Mouse (Mus musculus) gastrocnemius, postnatal 10 days (tissue): Measurements from ENCODE around the gene Olfr1263. TPM values are rescaled to one million over a fixed set of nuclear protein-coding genes. Genes with fewer than 3 reads are reported as not detected.

Experiments
- DNase-seq: peaks from one replicate; pipeline ENCODE4 v3.0.0; 2021; ENCODE audit warnings: mixed read lengths
- long read RNA-seq, 2 experiments: library from polyadenylated mRNA; stranded (forward); transcript quantifications; one replicate each; pipeline ENCODE4 v2.0.0; 2021
- total RNA-seq, 2 experiments: library from RNA; stranded (reverse); gene quantifications; 2 replicates each; pipeline ENCODE4 v1.2.3; 2021

Gene Olfr1263
- not detected for total RNA-seq
- long read RNA-seq, experiment 1, result 0 reads
- long read RNA-seq, experiment 2, result 0 reads

- no peak for DNase-seq
Observed at GRCm38 (mm10) chr2:90011831-90012230, at the start of gene Olfr1263. Olfr1263 (plus strand) TSS chr2:90012131.

GRCm38 (mm10) chr2:89974184-89974583 lies 37.7 kb upstream of the Olfr1263 start, which contains the start of gene Olfr1260:
Olfr1260 (plus strand) TSS chr2:89974340.
- no peak for DNase-seq

DNA sequence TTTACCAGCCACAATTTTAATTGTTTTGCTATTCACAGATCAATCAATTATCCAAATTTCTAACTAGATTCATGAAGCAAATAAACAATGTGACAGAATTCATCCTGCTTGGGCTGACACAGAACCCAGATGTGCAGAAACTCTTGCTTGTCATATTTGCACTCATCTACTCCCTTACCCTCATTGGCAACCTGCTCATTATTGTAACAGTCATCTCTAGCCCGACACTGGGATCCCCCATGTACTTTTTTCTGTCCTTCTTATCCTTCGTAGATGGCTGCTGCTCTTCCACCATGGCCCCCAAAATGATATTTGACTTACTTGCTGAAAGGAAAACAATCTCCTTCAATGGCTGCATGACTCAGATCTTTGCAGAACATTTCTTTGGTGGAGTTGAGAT lies 34.2 kb upstream of the Olfr1263 start:
- DNase-seq, result no peak

DNA sequence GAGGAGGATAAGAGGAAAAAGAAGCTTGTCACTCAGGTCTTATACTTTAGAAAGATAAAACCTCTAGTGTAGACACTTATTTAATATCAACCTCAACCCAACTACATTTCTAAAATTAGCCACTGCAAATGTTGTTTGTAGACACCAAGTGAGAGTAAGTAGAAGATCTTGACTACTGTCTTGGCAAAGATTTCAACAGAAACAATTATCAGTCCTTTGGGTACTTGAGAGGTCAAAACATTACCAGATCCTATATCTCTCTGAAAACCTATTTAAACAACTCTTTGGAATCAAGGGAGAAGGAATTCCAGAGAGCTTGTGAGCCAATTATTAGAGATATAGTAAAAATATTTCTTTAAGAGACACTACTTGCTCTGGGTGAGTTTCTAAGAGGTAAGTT lies 21.0 kb upstream of the Olfr1263 start, which contains the start of gene Olfr1261:
Gene Olfr1261 (plus strand): TSS at position 301 of the 400 bp plus-strand sequence.
- no peak for DNase-seq

- no peak for DNase-seq
Observed at GRCm38 (mm10) chr2:89999845-90000244, 12.1 kb upstream of the Olfr1263 start, which contains the start of gene Olfr1262. Olfr1262 (plus strand) TSS chr2:90000145.

DNA sequence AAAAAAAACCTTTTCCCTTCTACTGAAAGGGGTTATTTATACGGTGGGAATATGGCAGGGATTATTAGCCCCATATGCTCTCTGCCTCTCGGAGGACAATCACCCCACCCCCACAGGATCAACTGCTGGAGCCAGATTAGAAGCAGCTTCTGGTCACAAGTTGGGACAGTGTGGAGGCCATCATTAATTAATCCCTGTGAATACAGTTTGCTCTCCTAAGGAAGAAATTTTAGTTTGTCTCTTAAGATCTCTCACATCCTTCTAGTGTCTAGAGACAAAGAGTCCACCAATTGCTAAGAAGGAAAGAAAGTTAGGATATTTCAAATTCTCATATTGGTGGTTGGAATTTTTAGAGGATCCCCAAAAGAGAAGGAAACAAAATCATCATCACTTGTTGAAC lies 13.5 kb downstream of the Olfr1263 start, which contains the start of gene Olfr1264:
Gene Olfr1264 (minus strand): TSS at position 101 of the 400 bp plus-strand sequence.
- DNase-seq, result no peak

DNA sequence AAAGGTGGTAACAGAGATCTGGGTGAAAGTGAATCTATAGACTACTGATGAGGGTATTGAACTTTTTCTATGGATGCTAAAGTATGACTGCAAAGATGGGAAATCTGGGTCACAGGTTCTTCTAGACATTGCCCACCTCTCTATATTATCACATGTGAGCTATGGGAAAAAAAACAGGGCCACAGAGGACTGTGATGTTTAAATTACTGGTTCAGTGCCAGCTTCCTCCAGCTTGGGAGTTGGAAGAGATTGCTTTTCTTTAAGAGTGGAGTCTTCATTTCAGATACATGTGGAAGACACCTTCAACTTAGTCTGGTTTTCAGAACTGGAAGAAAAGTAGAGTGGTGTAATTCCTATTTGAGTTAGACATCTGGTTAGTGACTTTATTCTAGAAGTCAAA lies 23.1 kb downstream of the Olfr1263 start, which contains the start of gene Olfr1265:
Gene Olfr1265 (plus strand): TSS at position 301 of the 400 bp plus-strand sequence.
- no peak for DNase-seq

- no peak for DNase-seq
Observed at GRCm38 (mm10) chr2:90063494-90063893, 51.6 kb downstream of the Olfr1263 start, which contains the start of gene Olfr140. Olfr140 (minus strand) TSS chr2:90063594.

Other genes with a start within 250 kb of the Olfr1263 start
- gene Olfr1254, start 218.5 kb upstream of the Olfr1263 start, total RNA-seq, result not detected
- not detected for gene Olfr1255, start 200.1 kb upstream of the Olfr1263 start, total RNA-seq
- gene Olfr1256, start 170.6 kb upstream of the Olfr1263 start, total RNA-seq, result not detected
- not detected for gene Olfr48, start 163.9 kb upstream of the Olfr1263 start, total RNA-seq
- gene Olfr1257, start 133.7 kb upstream of the Olfr1263 start, total RNA-seq, result not detected
- gene Olfr1258, start 84.8 kb upstream of the Olfr1263 start, total RNA-seq, result not detected
- gene Olfr1259, start 63.5 kb upstream of the Olfr1263 start, total RNA-seq, result not detected
- not detected for gene Olfr1260, start 37.8 kb upstream of the Olfr1263 start, total RNA-seq
- not detected for gene Olfr1261, start 20.9 kb upstream of the Olfr1263 start, total RNA-seq
- gene Olfr1262, start 12.0 kb upstream of the Olfr1263 start, total RNA-seq, result not detected
- gene Olfr1264, start 13.4 kb downstream of the Olfr1263 start, total RNA-seq, result not detected
- not detected for gene Olfr1265, start 23.2 kb downstream of the Olfr1263 start, total RNA-seq
- not detected for gene Olfr140, start 51.5 kb downstream of the Olfr1263 start, total RNA-seq
- not detected for gene Olfr1269, start 109.3 kb downstream of the Olfr1263 start, total RNA-seq
- not detected for gene Olfr32, start 130.2 kb downstream of the Olfr1263 start, total RNA-seq
- gene Olfr1270, start 141.0 kb downstream of the Olfr1263 start, total RNA-seq, result not detected
- not detected for gene Olfr1506, start 212.4 kb downstream of the Olfr1263 start, total RNA-seq
- not detected for gene Olfr142, start 245.5 kb downstream of the Olfr1263 start, total RNA-seq